Mouse (Mus musculus) 3134 (cell line): ENCODE measurements around the gene Hcfc1.

Experiments used
- DNase-seq: peaks from one replicate; pipeline ENCODE4 v3.0.0-alpha.2; 2011; ENCODE audit warnings: low spot score; ENCODE audit not compliant: insufficient read length; ENCODE audit errors: extremely low read depth

Gene Hcfc1

GRCm38 (mm10) chrX:73946896-73947295 lies 19.3 kb downstream of the Hcfc1 start:
- no peak for DNase-seq

GRCm38 (mm10) chrX:73942294-73942693 lies 23.9 kb downstream of the Hcfc1 start:
- DNase-seq, result no peak

GRCm38 (mm10) chrX:73941860-73942259 lies 24.3 kb downstream of the Hcfc1 start:
- DNase-seq, result no peak

- DNase-seq, result no peak
Observed at GRCm38 (mm10) chrX:73931871-73932270, 34.3 kb downstream of the Hcfc1 start.

- peak; percentile 84 for DNase-seq
Observed at GRCm38 (mm10) chrX:73930402-73931062, 35.6 kb downstream of the Hcfc1 start, which contains the start of gene Renbp. Gene Renbp (minus strand): TSS chrX:73930850.

- DNase-seq, result no peak
Observed at GRCm38 (mm10) chrX:73922550-73922882, 43.6 kb downstream of the Hcfc1 start.

- peak; percentile 93 for DNase-seq
Observed at GRCm38 (mm10) chrX:73921823-73922549, 44.2 kb downstream of the Hcfc1 start, which contains the start of the genes Arhgap4 and Naa10. Gene Arhgap4 (minus strand): TSS chrX:73921870. Gene Naa10 (minus strand): TSS chrX:73921944.

GRCm38 (mm10) chrX:73921285-73921822 lies 44.8 kb downstream of the Hcfc1 start:
- no peak for DNase-seq

GRCm38 (mm10) chrX:73918631-73919030 lies 47.5 kb downstream of the Hcfc1 start:
- DNase-seq, result no peak

GRCm38 (mm10) chrX:73916945-73917344 lies 49.2 kb downstream of the Hcfc1 start:
- DNase-seq, result no peak

GRCm38 (mm10) chrX:73914827-73915703 lies 51.1 kb downstream of the Hcfc1 start:
- DNase-seq, result peak; percentile 89

- DNase-seq, result no peak
Observed at GRCm38 (mm10) chrX:73911588-73911987, 54.6 kb downstream of the Hcfc1 start.

- no peak for DNase-seq
Observed at GRCm38 (mm10) chrX:73911156-73911555, 55.0 kb downstream of the Hcfc1 start.

- no peak for DNase-seq
Observed at GRCm38 (mm10) chrX:73910451-73910850, 55.7 kb downstream of the Hcfc1 start.

GRCm38 (mm10) chrX:73910049-73910448 lies 56.1 kb downstream of the Hcfc1 start:
- no peak for DNase-seq

GRCm38 (mm10) chrX:73897959-73898358 lies 68.2 kb downstream of the Hcfc1 start:
- DNase-seq, result no peak

- DNase-seq, result no peak
Observed at GRCm38 (mm10) chrX:73895719-73896118, 70.4 kb downstream of the Hcfc1 start, which contains the start of gene L1cam. Gene L1cam (minus strand): TSS chrX:73896105.

GRCm38 (mm10) chrX:73892833-73893232 lies 73.3 kb downstream of the Hcfc1 start:
- DNase-seq, result no peak
